Mouse (Mus musculus) olfactory bulb, adult 2 months (tissue): ENCODE results near the gene Akap9.

Experiments
- CTCF ChIP-seq: fragments of 200-500 bp; IDR thresholded peaks from 2 replicates; pipeline ENCODE4 v1.5.1; 2012; ENCODE audit warnings: low read depth, mild to moderate bottlenecking, low read length, moderate library complexity; ENCODE audit not compliant: insufficient read depth
- POLR2A ChIP-seq: fragments of 200-500 bp; IDR thresholded peaks from 2 replicates; pipeline ENCODE4 v1.6.1; 2012; ENCODE audit warnings: mild to moderate bottlenecking, low read depth, low read length, moderate library complexity; ENCODE audit not compliant: insufficient read depth

- TF ChIP-seq CTCF (no peak), POLR2A (no peak)
Observed at GRCm38 (mm10) chr5:3954541-3954940, 26.7 kb downstream of the Akap9 start.
